Mouse (Mus musculus) MEL (cell line): Measurements from ENCODE around the gene Chd3. TPM values are rescaled to one million over a fixed set of nuclear protein-coding genes. Genes with fewer than 3 reads are reported as not detected.

ENCODE experiments used
- DNase-seq: peaks from one replicate; pipeline ENCODE4 v3.0.0; 2011; ENCODE audit warnings: low read depth, low spot score
- H3K27ac ChIP-seq: 2 replicates; pipeline ENCODE4 v1.5.1; 2012; ENCODE audit warnings: low read depth, mild to moderate bottlenecking, control low read depth, low read length, moderate library complexity; ENCODE audit not compliant: control insufficient read depth
- H3K27me3 ChIP-seq, 2 experiments: fragments of 150-350 bp in 1 of 2; sonication (generic) in 1 of 2; 2 replicates each; pipeline ENCODE4 v1.6.1; 2012; ENCODE audit warnings: low read length in 2 of 2, mild to moderate bottlenecking in 2 of 2, improper control_type of control experiment in 1 of 2, moderate library complexity in 1 of 2; ENCODE audit not compliant: insufficient read depth in 2 of 2, control insufficient read depth in 1 of 2
- H3K36me3 ChIP-seq, 2 experiments: 2 replicates each; pipeline ENCODE4 v1.6.1; 2012 to 2014; ENCODE audit warnings: low read length in 2 of 2, improper control_type of control experiment in 1 of 2, inconsistent platforms in 1 of 2, mild to moderate bottlenecking in 1 of 2; ENCODE audit not compliant: insufficient read depth in 2 of 2, control insufficient read depth in 1 of 2
- H3K4me1 ChIP-seq, 2 experiments: fragments of 150-350 bp in 1 of 2; sonication (generic) in 1 of 2; 2 replicates each; pipeline ENCODE4 v1.6.1; 2012; ENCODE audit warnings: low read length in 2 of 2, improper control_type of control experiment in 1 of 2, mild to moderate bottlenecking in 1 of 2; ENCODE audit not compliant: insufficient read depth in 2 of 2, control insufficient read depth in 1 of 2
- H3K4me3 ChIP-seq, 2 experiments: fragments of 150-350 bp in 1 of 2; sonication (generic) in 1 of 2; 2 replicates each; pipeline ENCODE4 v1.5.1; 2012; ENCODE audit warnings: low read depth in 2 of 2, low read length in 2 of 2, mild to moderate bottlenecking in 2 of 2, moderate library complexity in 2 of 2, control low read depth in 1 of 2, improper control_type of control experiment in 1 of 2; ENCODE audit not compliant: control insufficient read depth in 1 of 2, insufficient read depth in 1 of 2
- H3K79me2 ChIP-seq: 2 replicates; pipeline ENCODE4 v1.6.1; 2012; ENCODE audit warnings: mild to moderate bottlenecking, low read length, moderate library complexity; ENCODE audit not compliant: control insufficient read depth, poor library complexity, insufficient read depth
- H3K9ac ChIP-seq: 2 replicates; pipeline ENCODE4 v1.6.1; 2012; ENCODE audit warnings: low read depth, mild to moderate bottlenecking, control low read depth, low read length, moderate library complexity; ENCODE audit not compliant: control insufficient read depth, poor library complexity, severe bottlenecking
- H3K9me3 ChIP-seq: fragments of 150-350 bp; sonication (generic); replicated peaks from 2 replicates; pipeline ENCODE4 v1.6.1; 2012; ENCODE audit warnings: mild to moderate bottlenecking, low read length, improper control_type of control experiment, moderate library complexity; ENCODE audit not compliant: insufficient read depth
- BHLHE40 ChIP-seq: IDR thresholded peaks from 2 replicates; pipeline ENCODE4 v1.6.1; 2012; ENCODE audit warnings: low read depth, mild to moderate bottlenecking, inconsistent platforms, low read length, improper control_type of control experiment, borderline replicate concordance
- CHD1 ChIP-seq: IDR thresholded peaks from 2 replicates; pipeline ENCODE4 v1.6.1; 2012; ENCODE audit warnings: low read depth, mild to moderate bottlenecking, inconsistent platforms, low read length, improper control_type of control experiment
- CHD2 ChIP-seq: IDR thresholded peaks from 2 replicates; pipeline ENCODE4 v1.6.1; 2011; ENCODE audit warnings: low read length, improper control_type of control experiment
- CTCF ChIP-seq, 3 experiments: IDR thresholded peaks in 2 of 3; conservative IDR thresholded peaks in 1 of 3; 2 replicates each; pipeline ENCODE4 v1.5.1; 2011 to 2012; ENCODE audit warnings: low read length in 3 of 3, low read depth in 2 of 3, mild to moderate bottlenecking in 2 of 3, improper control_type of control experiment in 1 of 3, inconsistent platforms in 1 of 3, mixed read lengths in 1 of 3, moderate library complexity in 1 of 3; ENCODE audit not compliant: control insufficient read depth in 1 of 3, insufficient read depth in 1 of 3, poor library complexity in 1 of 3, severe bottlenecking in 1 of 3
- ELF1 ChIP-seq: IDR thresholded peaks from 2 replicates; pipeline ENCODE4 v1.6.1; 2014; ENCODE audit warnings: low read depth, mild to moderate bottlenecking, inconsistent platforms, low read length, improper control_type of control experiment, moderate library complexity
- GATA1 ChIP-seq: IDR thresholded peaks from 2 replicates; pipeline ENCODE4 v1.6.1; 2011; ENCODE audit warnings: low read depth, low read length, improper control_type of control experiment
- KAT2A ChIP-seq: conservative IDR thresholded peaks from 2 replicates; pipeline ENCODE4 v1.6.1; 2012; ENCODE audit warnings: low read depth, low read length, improper control_type of control experiment, inconsistent platforms
- MAFK ChIP-seq: IDR thresholded peaks from 2 replicates; pipeline ENCODE4 v1.6.1; 2011; ENCODE audit warnings: low read depth, mild to moderate bottlenecking, low read length, improper control_type of control experiment, borderline replicate concordance
- MAX ChIP-seq: IDR thresholded peaks from 2 replicates; pipeline ENCODE4 v1.6.1; 2011; ENCODE audit warnings: low read length, improper control_type of control experiment
- MAZ ChIP-seq: IDR thresholded peaks from 2 replicates; pipeline ENCODE4 v1.6.1; 2012; ENCODE audit warnings: low read depth, mild to moderate bottlenecking, inconsistent platforms, low read length, improper control_type of control experiment
- MEF2A ChIP-seq: IDR thresholded peaks from 2 replicates; pipeline ENCODE4 v1.6.1; 2014; ENCODE audit warnings: low read depth, mild to moderate bottlenecking, inconsistent platforms, low read length, improper control_type of control experiment; ENCODE audit not compliant: poor library complexity, insufficient replicate concordance, severe bottlenecking; ENCODE audit errors: extremely low read depth
- MXI1 ChIP-seq: IDR thresholded peaks from 2 replicates; pipeline ENCODE4 v1.6.1; 2011; ENCODE audit warnings: mild to moderate bottlenecking, low read depth, low read length, improper control_type of control experiment
- MYB ChIP-seq: IDR thresholded peaks from 2 replicates; pipeline ENCODE4 v1.6.1; 2011; ENCODE audit warnings: mild to moderate bottlenecking, low read depth, low read length, improper control_type of control experiment
- MYC ChIP-seq: IDR thresholded peaks from 2 replicates; pipeline ENCODE4 v1.6.1; 2011; ENCODE audit warnings: low read depth, mild to moderate bottlenecking, low read length, improper control_type of control experiment, moderate library complexity
- NELFE ChIP-seq: IDR thresholded peaks from 2 replicates; pipeline ENCODE4 v1.6.1; 2011; ENCODE audit warnings: low read depth, low read length, improper control_type of control experiment
- NRF1 ChIP-seq: IDR thresholded peaks from 2 replicates; pipeline ENCODE4 v1.6.1; 2014; ENCODE audit warnings: low read depth, mild to moderate bottlenecking, inconsistent platforms, low read length, improper control_type of control experiment, moderate library complexity; ENCODE audit not compliant: poor library complexity, insufficient read depth, severe bottlenecking
- POLR2AphosphoS2 ChIP-seq: IDR thresholded peaks from 2 replicates; pipeline ENCODE4 v1.6.1; 2011; ENCODE audit warnings: low read length, improper control_type of control experiment
- POLR2AphosphoS5 ChIP-seq: IDR thresholded peaks from 2 replicates; pipeline ENCODE4 v1.6.1; 2012; ENCODE audit warnings: low read depth, borderline replicate concordance, mild to moderate bottlenecking, inconsistent platforms, low read length, moderate library complexity, mixed read lengths
- RCOR1 ChIP-seq: IDR thresholded peaks from 2 replicates; pipeline ENCODE4 v1.6.1; 2012; ENCODE audit warnings: low read depth, mild to moderate bottlenecking, inconsistent platforms, low read length, improper control_type of control experiment
- SIN3A ChIP-seq: IDR thresholded peaks from 2 replicates; pipeline ENCODE4 v1.6.1; 2012; ENCODE audit warnings: low read length, improper control_type of control experiment, inconsistent platforms
- TBP ChIP-seq: IDR thresholded peaks from 2 replicates; pipeline ENCODE4 v1.8.0; 2011; ENCODE audit warnings: low read depth, low read length, improper control_type of control experiment
- USF2 ChIP-seq, 2 experiments: IDR thresholded peaks; 2 replicates each; pipeline ENCODE4 v1.6.1; 2011 to 2012; ENCODE audit warnings: improper control_type of control experiment in 2 of 2, low read length in 2 of 2, borderline replicate concordance in 1 of 2, inconsistent platforms in 1 of 2, low read depth in 1 of 2, mild to moderate bottlenecking in 1 of 2; ENCODE audit not compliant: insufficient read depth in 1 of 2
- ZKSCAN1 ChIP-seq: IDR thresholded peaks from 2 replicates; pipeline ENCODE4 v1.6.1; 2012; ENCODE audit warnings: low read depth, mild to moderate bottlenecking, inconsistent platforms, low read length, improper control_type of control experiment, moderate library complexity
- ZMIZ1 ChIP-seq: IDR thresholded peaks from 2 replicates; pipeline ENCODE4 v1.6.1; 2012; ENCODE audit warnings: low read depth, mild to moderate bottlenecking, inconsistent platforms, low read length, improper control_type of control experiment, moderate library complexity
- ZNF384 ChIP-seq: IDR thresholded peaks from 2 replicates; pipeline ENCODE4 v1.6.1; 2012; ENCODE audit warnings: low read depth, mild to moderate bottlenecking, inconsistent platforms, low read length, improper control_type of control experiment
- polyA plus RNA-seq, 2 experiments: library from polyadenylated mRNA; stranded (reverse) in 1 of 2; unstranded in 1 of 2; fragments of >175 nt in 1 of 2; fragments of >200 nt in 1 of 2; gene quantifications; 2 replicates each; pipeline versions ENCODE4 v1.2.1 to v1.2.4; 2012; ENCODE audit warnings: low replicate concordance in 2 of 2, low read depth in 1 of 2; ENCODE audit not compliant: insufficient read length in 2 of 2, insufficient read depth in 1 of 2, missing spikeins in 1 of 2
- total RNA-seq: library from RNA; depleted of rRNA; stranded (reverse); fragments of 300-350 nt; gene quantifications from 2 replicates; pipeline ENCODE4 v1.2.3, GENCODE M21; 2012; rRNA removed

Chd3 gene
- total RNA-seq (37.3 and 65.8 TPM in 2 replicates), polyA plus RNA-seq (10 to 100 TPM in 1 of 2 experiments, not detected in 1; 84.9 TPM)

GRCm38 (mm10) chr11:69369215-69369989, at the start of gene Chd3:
TSS of gene Chd3 (minus strand) at chr11:69369406.
- Histone ChIP-seq H3K9me3 (no peaks in the 10 kb centered on the region), H3K36me3 (peaks cover 0 to 26% of the 10 kb centered on the region in 2 experiments; a peak in 2 of 4 replicates), H3K9ac (peak within 1 kb of the TSS; percentile 88), H3K4me3 (peak within 1 kb of the TSS; percentile 63 to 76), H3K4me1 (peaks cover 13 to 43% of the 10 kb centered on the region in 2 experiments), H3K27me3 (no peaks in the 10 kb centered on the region), H3K27ac (peak within 1 kb of the TSS; percentile 45), H3K79me2 (peaks cover 15% of the 10 kb centered on the region)
- peak; percentile 44 for DNase-seq
- peak; percentile 67 for TF ChIP-seq MAZ
- TF ChIP-seq POLR2AphosphoS5, result no peak
- TF ChIP-seq NELFE, result 0 out of 2 replicates have a peak, but pooled peaks have one; percentile 2
- TF ChIP-seq ZMIZ1, result 0 out of 2 replicates have a peak, but pooled peaks have one; percentile 28
- TF ChIP-seq RCOR1, result peak; percentile 50; the same call in 1 of the 2 replicates
- TF ChIP-seq MYC, result no peak
- TF ChIP-seq NRF1, result no peak
- no peak for TF ChIP-seq MXI1
- TF ChIP-seq KAT2A, result no peak
- TF ChIP-seq CHD1, result peak; percentile 36; the same call in 1 of the 2 replicates
- no peak for TF ChIP-seq BHLHE40
- TF ChIP-seq SIN3A, result peak; percentile 2; the same call in 1 of the 2 replicates
- TF ChIP-seq ZKSCAN1, result no peak
- TF ChIP-seq TBP, result 0 out of 2 replicates have a peak, but pooled peaks have one; percentile 20
- no peak for TF ChIP-seq MAFK

GRCm38 (mm10) chr11:69417449-69418384, 48.5 kb upstream of the Chd3 start:
- Histone ChIP-seq H3K4me1 (peaks cover 13 to 45% of the 10 kb centered on the region in 2 experiments), H3K4me3 (peak overlapping the region; percentile 61 to 90), H3K27ac (peak overlapping the region; percentile 92), H3K36me3 (peaks cover 0 to 24% of the 10 kb centered on the region in 2 experiments; a peak in 2 of 4 replicates), H3K9me3 (no peaks in the 10 kb centered on the region), H3K27me3 (peaks cover 0 to 1% of the 10 kb centered on the region in 2 experiments; a peak in 1 of 4 replicates), H3K9ac (peak overlapping the region; percentile 79), H3K79me2 (peaks cover 25% of the 10 kb centered on the region)
- peak; percentile 96 for DNase-seq
- TF ChIP-seq GATA1, result peak; percentile 31; the same call in 1 of the 2 replicates
- TF ChIP-seq POLR2AphosphoS2, result peak; percentile 44; the same call in 1 of the 2 replicates
- TF ChIP-seq USF2 (IDR thresholded peaks at IDR 0.05; ENCODE audit: borderline replicate concordance in 1 of 2, insufficient read depth in 1 of 2, low read depth in 1 of 2, low read length in 2 of 2), result no peak
- no peak for TF ChIP-seq ZNF384
- 0 out of 6 replicates have a peak, but pooled peaks of 1 of the 3 experiments have one; percentile 1 for TF ChIP-seq CTCF (IDR thresholded peaks at IDR 0.05 in 2 of 3, conservative IDR thresholded peaks at IDR 0.05 in 1 of 3; ENCODE audit: control insufficient read depth in 1 of 3, insufficient read depth in 1 of 3, low read depth in 2 of 3, low read length in 3 of 3, poor library complexity in 1 of 3, severe bottlenecking in 1 of 3)
- TF ChIP-seq MEF2A, result no peak
- TF ChIP-seq CHD2, result peak; percentile 87
- TF ChIP-seq MXI1, result peak; percentile 97
- TF ChIP-seq NELFE, result peak; percentile 61; the same call in 1 of the 2 replicates
- no peak for TF ChIP-seq ZKSCAN1
- peak; percentile 38; the same call in 1 of the 2 replicates for TF ChIP-seq ELF1
- TF ChIP-seq MAX, result peak; percentile 94
- TF ChIP-seq MYB, result no peak
- peak; percentile 60 for TF ChIP-seq RCOR1
- TF ChIP-seq BHLHE40, result peak; percentile 100
